Mouse (Mus musculus): ENCODE results near the gene Inpp4b. TPM values are rescaled to one million over a fixed set of nuclear protein-coding genes. Genes with fewer than 3 reads are reported as not detected.

Gene Inpp4b
- polyA plus RNA-seq, 1 experiment from 2014 or later = 2.1 TPM

DNA sequence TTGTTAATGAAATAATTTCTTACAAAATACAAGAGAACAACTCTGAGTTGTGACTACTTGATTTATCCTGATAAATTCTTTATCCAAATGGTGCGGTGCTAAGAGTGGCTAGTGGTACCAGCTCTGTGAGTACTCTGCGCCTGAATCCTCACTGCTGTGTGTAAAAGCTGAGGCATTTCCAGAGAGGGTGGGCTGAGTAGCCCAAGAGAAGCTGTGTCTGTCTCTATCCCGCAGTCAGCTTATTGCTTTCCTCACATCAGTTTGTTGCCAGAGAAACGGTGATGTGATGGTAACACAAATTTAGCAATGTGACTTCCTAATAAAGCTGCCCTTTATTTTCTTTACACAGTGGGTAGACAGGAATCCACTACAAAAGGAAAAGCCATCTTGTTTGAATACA, 29.5 kb downstream of the Inpp4b start:
- WGBS = 72% methylated on average over 4 of the region's 4 CpGs
- Histone ChIP-seq H3K27ac (no peak overlapping the region), H3K27me3 (no peaks in the 10 kb centered on the region), H3K9ac (no peak overlapping the region), H3K9me3 (replicated peaks) (no peaks in the 10 kb centered on the region), H3K36me3 (ENCODE audit: poor library complexity, severe bottlenecking) (no peaks in the 10 kb centered on the region), H3K4me2 (no peak overlapping the region), H3K4me3 (no peak overlapping the region), H3K4me1 (no peaks in the 10 kb centered on the region)
- no peak for ATAC-seq

DNA sequence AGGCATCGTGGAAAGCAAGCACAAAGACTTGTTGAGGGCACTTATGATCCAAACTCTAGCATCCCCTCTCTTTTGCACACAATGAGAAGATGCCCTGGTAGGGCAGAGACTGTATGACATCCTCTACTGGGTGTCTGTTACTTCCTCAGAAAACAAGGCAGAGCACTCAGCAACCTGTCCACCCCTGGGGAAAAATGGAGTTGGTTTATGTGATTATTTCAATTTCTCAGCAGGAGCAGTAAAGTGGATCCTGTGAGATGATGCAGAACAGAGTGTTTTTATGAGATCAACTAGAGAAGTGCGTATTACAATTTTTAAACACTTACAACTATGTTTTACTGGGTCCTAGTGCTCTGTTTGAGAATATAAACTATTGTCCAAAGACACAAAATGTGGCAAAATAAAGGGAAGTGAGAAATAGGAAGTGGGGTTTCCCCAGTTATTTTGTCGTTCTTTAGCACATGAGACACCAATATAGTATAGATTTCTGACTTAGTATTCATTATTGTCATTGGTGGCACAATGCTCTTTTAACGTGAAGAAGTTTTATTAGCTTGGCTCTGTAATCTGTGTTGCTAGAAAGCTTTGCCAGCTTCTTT, 32.6 kb downstream of the Inpp4b start:
- H3K9me3 ChIP-seq (replicated peaks) = no peaks in the 10 kb centered on the region
- H3K4me2 ChIP-seq = no peak overlapping the region
- no peak overlapping the region for H3K27ac ChIP-seq
- no peak for ATAC-seq
- no peaks in the 10 kb centered on the region for H3K27me3 ChIP-seq
- whole genome bisulfite sequencing = 78% methylated on average over 4 of the region's 4 CpGs
- H3K9ac ChIP-seq = no peak overlapping the region
- no peaks in the 10 kb centered on the region for H3K4me1 ChIP-seq
- no peaks in the 10 kb centered on the region for H3K36me3 ChIP-seq (ENCODE audit: poor library complexity, severe bottlenecking)
- no peak overlapping the region for H3K4me3 ChIP-seq

DNA sequence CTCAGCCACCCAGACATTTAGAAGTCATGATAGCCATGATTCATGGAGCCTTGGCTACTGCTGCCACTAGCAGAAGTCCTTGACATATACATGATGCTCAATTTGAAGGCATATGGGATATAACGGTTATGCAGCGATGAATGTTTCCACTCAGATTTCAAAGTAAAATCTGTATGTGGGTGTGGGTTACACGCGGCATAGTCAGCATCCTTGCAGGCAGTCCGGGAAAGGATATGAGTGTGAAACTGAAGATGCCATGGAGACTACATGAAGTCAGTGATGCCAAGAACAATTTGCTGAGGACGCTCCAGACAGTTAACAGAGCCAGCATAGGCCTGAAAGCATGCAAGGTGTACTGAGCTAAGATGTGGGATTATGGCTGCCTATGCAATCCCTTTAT, 46.6 kb downstream of the Inpp4b start:
- no peak overlapping the region for H3K27ac ChIP-seq
- H3K36me3 ChIP-seq (ENCODE audit: poor library complexity, severe bottlenecking) = no peaks in the 10 kb centered on the region
- no peaks in the 10 kb centered on the region for H3K9me3 ChIP-seq (replicated peaks)
- WGBS = 92% methylated on average over 6 of the region's 6 CpGs
- H3K4me2 ChIP-seq = no peak overlapping the region
- H3K27me3 ChIP-seq = no peaks in the 10 kb centered on the region
- no peak for ATAC-seq
- no peak overlapping the region for H3K4me3 ChIP-seq
- no peak overlapping the region for H3K9ac ChIP-seq
- no peaks in the 10 kb centered on the region for H3K4me1 ChIP-seq

DNA sequence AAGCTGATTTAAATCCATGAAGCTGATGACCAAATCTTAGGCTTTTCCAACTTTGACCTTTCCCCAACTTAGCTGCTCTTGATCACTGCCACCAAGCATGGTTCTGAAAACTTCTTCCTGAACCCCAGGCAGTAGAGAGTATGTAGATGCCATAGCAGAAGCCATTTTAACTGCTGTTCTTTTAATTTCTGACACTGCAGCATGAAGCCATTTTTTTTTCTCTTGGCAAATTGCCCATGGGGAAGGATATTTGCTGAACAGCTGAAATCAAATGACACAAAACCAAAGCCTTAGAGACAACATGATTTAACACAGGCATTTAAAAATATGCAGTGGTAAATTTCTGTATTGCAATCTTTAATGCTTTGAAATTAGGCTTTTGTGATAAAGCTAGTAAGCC, 56.7 kb downstream of the Inpp4b start:
- Histone ChIP-seq H3K27ac (no peak overlapping the region), H3K36me3 (ENCODE audit: poor library complexity, severe bottlenecking) (no peaks in the 10 kb centered on the region), H3K9ac (no peak overlapping the region), H3K4me2 (no peak overlapping the region), H3K27me3 (no peaks in the 10 kb centered on the region), H3K9me3 (replicated peaks) (no peaks in the 10 kb centered on the region), H3K4me3 (no peak overlapping the region), H3K4me1 (no peaks in the 10 kb centered on the region)
- no peak for ATAC-seq

DNA sequence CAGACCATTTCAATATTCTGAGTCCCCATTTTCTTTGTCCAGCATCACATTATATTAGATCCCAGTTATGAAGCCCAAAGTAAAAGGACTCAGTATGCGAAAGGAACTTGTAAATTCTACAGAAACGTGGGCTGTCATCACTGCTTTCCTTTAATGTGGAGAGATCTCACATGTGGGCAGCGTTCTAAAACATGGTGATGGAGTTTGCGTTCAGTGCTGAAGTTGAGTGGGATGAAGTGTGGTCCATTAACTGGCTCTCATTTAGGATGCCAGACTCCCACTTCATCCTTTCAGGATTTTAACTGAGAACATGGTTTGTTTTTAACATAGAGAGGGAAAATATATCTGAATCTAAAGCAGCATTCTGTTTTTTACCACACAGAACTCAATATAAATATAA, 57.1 kb downstream of the Inpp4b start:
- no peak for ATAC-seq
- H3K4me3 ChIP-seq = no peak overlapping the region
- no peaks in the 10 kb centered on the region for H3K27me3 ChIP-seq
- 92% methylated on average over 4 of the region's 4 CpGs for WGBS
- H3K4me1 ChIP-seq = no peaks in the 10 kb centered on the region
- H3K4me2 ChIP-seq = no peak overlapping the region
- H3K9ac ChIP-seq = no peak overlapping the region
- H3K9me3 ChIP-seq (replicated peaks) = no peaks in the 10 kb centered on the region
- no peaks in the 10 kb centered on the region for H3K36me3 ChIP-seq (ENCODE audit: poor library complexity, severe bottlenecking)
- H3K27ac ChIP-seq = no peak overlapping the region

DNA sequence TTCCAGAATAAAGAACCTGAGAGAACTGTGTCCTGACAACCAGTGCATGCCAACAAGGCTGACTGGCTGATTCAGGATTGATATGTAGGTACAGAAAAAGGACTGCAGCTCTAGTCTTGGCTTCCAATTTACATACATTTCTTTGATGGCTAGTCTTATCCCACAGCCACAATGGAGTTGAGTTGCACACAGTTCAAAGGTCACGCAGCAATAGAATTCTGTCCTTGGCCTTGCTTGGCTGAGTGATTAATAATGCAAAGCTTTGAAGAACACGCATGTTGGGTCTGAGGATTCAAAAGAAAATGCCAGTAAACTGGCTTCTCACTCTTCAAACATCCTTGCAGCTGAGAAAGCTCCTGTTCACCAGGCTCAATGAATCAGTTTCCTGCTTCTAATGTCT, 70.4 kb downstream of the Inpp4b start:
- no peak for ATAC-seq
- no peaks in the 10 kb centered on the region for H3K36me3 ChIP-seq (ENCODE audit: poor library complexity, severe bottlenecking)
- no peaks in the 10 kb centered on the region for H3K9me3 ChIP-seq (replicated peaks)
- H3K4me3 ChIP-seq = no peak overlapping the region
- no peak overlapping the region for H3K9ac ChIP-seq
- WGBS = 64% methylated on average over 2 of the region's 2 CpGs
- H3K27me3 ChIP-seq = no peaks in the 10 kb centered on the region
- H3K4me1 ChIP-seq = no peaks in the 10 kb centered on the region
- no peak overlapping the region for H3K27ac ChIP-seq
- H3K4me2 ChIP-seq = no peak overlapping the region

DNA sequence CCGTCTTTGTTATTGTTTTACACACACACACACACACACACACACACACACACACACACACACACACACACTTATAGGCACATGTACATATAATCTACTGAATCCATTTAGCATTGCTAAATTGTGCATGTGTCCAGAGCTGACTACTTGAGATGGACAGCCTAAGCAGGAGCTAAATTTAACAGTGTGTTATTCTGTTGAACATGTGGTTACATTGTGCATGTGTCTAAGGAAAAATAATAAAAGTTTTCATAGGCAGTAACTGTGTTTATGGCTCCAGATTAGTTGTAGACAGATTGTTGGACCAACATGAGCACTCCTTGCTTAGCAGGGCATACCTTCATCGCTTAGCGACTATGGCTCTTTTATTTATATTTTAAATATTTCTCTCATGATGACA, 101.6 kb downstream of the Inpp4b start:
- Histone ChIP-seq H3K27me3 (no peaks in the 10 kb centered on the region), H3K9me3 (replicated peaks) (no peaks in the 10 kb centered on the region), H3K9ac (no peak overlapping the region), H3K4me1 (no peaks in the 10 kb centered on the region), H3K4me3 (no peak overlapping the region), H3K27ac (no peak overlapping the region), H3K36me3 (ENCODE audit: poor library complexity, severe bottlenecking) (no peaks in the 10 kb centered on the region), H3K4me2 (no peak overlapping the region)
- no peak for ATAC-seq
- WGBS = 93% methylated on average over 3 of the region's 3 CpGs

DNA sequence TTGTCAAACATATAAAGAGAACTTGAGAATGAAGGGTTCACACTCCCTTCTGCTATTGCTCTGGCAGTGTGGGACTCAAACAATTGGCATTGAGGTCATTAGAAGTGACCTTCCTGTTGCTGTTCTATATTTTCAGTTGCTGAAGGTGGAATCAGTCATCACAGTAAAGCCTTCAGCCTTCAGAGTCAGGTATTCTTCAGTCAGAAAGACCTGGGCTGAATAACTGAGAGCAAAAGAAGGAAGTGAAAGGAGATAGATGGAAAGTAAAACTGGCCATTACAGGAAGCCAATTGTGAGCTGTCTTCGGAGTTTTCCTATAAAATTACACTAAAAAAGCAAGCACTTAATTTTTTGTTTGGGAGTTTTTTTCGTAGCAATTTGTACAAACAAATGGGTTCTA, 107.4 kb downstream of the Inpp4b start:
- Histone ChIP-seq H3K9me3 (replicated peaks) (no peaks in the 10 kb centered on the region), H3K27ac (no peak overlapping the region), H3K4me3 (no peak overlapping the region), H3K9ac (no peak overlapping the region), H3K27me3 (no peaks in the 10 kb centered on the region), H3K4me2 (no peak overlapping the region), H3K36me3 (ENCODE audit: poor library complexity, severe bottlenecking) (no peaks in the 10 kb centered on the region), H3K4me1 (0 out of 2 replicates have a peak, but pooled peaks cover 7% of the 10 kb centered on the region)
- WGBS = 83% methylated on average over 2 of the region's 2 CpGs
- no peak for ATAC-seq

DNA sequence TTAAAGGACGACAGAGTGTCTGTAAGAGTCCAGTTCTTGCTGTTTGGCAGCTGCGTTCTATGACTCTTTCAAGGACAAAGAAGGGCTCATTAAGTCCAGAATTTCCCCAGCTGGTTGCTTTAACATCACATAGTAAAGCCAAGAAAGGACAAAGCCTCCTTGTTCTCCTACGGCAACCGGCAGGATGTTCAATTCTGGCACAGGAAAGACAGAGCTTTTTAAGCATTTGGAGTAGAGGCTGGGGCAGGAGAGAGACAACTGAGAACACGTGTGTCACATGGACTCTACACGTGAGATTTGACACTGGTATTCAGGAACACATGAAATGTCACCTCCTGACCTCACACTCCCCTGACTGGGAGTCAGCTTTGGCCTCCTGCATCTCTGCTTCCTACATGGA, 109.7 kb downstream of the Inpp4b start:
- H3K36me3 ChIP-seq (ENCODE audit: poor library complexity, severe bottlenecking) = no peaks in the 10 kb centered on the region
- H3K4me1 ChIP-seq = 0 out of 2 replicates have a peak, but pooled peaks cover 7% of the 10 kb centered on the region
- H3K27me3 ChIP-seq = no peaks in the 10 kb centered on the region
- WGBS = 10% methylated on average over 6 of the region's 6 CpGs
- H3K27ac ChIP-seq = no peak overlapping the region
- no peaks in the 10 kb centered on the region for H3K9me3 ChIP-seq (replicated peaks)
- H3K9ac ChIP-seq = no peak overlapping the region
- no peak overlapping the region for H3K4me2 ChIP-seq
- H3K4me3 ChIP-seq = no peak overlapping the region
- ATAC-seq = peak; percentile 45; the same call in 1 of the 2 replicates

DNA sequence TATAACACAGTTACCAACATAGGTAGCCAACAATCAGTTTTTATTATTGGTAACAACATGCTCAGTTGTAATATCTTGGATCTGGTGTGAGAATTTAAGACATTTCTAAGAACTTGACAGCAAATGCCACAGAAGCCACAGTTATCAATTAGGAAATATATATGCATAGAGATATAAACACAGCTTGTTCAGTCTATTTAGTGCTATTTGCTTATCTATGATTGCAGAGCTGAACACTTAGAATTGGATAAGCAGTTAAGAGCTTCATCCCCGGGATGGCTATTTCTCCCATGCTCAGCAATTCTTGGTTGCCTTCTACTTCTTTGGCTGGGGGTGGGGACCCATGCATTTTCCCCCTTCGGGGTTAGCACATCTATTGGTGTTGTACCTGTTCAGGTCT, 112.5 kb downstream of the Inpp4b start:
- WGBS = 76% methylated on average over 2 of the region's 2 CpGs
- Histone ChIP-seq H3K9ac (no peak overlapping the region), H3K36me3 (ENCODE audit: poor library complexity, severe bottlenecking) (no peaks in the 10 kb centered on the region), H3K4me3 (no peak overlapping the region), H3K9me3 (replicated peaks) (no peaks in the 10 kb centered on the region), H3K4me1 (0 out of 2 replicates have a peak, but pooled peaks cover 7% of the 10 kb centered on the region), H3K27me3 (no peaks in the 10 kb centered on the region), H3K27ac (no peak overlapping the region), H3K4me2 (no peak overlapping the region)
- no peak for ATAC-seq

DNA sequence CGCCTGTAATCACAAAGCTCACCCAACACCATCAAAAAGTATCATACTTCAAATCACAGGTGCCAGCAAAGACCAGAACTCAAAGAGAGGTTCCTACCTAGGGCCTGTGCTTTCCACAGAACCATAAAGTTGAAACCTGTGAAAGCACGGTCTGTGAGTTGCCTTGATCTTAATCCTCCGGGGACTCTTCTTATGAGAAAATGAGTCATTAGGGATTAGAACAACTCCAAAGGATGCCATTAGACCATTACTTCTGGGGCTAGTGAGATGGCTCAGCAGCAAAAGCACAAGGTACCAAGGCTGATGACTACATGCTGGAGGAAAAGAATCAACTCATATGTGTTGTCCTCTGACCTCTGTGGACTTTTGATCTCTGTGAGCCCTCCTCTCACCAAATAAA, 121.4 kb downstream of the Inpp4b start:
- H3K27ac ChIP-seq = no peak overlapping the region
- H3K4me1 ChIP-seq = no peaks in the 10 kb centered on the region
- H3K36me3 ChIP-seq (ENCODE audit: poor library complexity, severe bottlenecking) = no peaks in the 10 kb centered on the region
- no peaks in the 10 kb centered on the region for H3K27me3 ChIP-seq
- ATAC-seq = no peak
- H3K4me3 ChIP-seq = no peak overlapping the region
- no peaks in the 10 kb centered on the region for H3K9me3 ChIP-seq (replicated peaks)
- no peak overlapping the region for H3K9ac ChIP-seq
- no peak overlapping the region for H3K4me2 ChIP-seq
- 83% methylated on average over 3 of the region's 3 CpGs for WGBS

DNA sequence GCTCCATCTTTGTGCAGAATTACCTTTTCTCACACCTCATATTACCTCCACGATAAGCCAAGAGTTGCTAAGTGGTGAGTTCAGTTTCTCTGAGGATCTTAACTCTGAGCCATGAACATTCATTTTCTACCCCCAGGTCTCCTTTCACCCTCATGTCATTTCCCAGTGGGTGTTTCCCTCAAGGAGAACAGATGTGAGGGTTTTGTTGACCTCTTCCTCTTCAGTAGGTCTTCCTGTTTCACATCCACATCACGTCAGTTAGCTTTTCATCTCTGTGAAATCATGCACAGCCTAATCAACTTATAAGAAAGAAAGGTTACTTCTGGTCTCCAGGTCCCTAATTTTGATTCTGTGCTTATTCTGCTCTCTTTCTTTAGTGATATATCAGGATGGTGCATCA, 124.4 kb downstream of the Inpp4b start:
- H3K4me1 ChIP-seq = no peaks in the 10 kb centered on the region
- WGBS = 72% methylated on average over 2 of the region's 2 CpGs
- ATAC-seq = no peak
- H3K27ac ChIP-seq = no peak overlapping the region
- H3K27me3 ChIP-seq = no peaks in the 10 kb centered on the region
- H3K9me3 ChIP-seq (replicated peaks) = no peaks in the 10 kb centered on the region
- no peak overlapping the region for H3K9ac ChIP-seq
- no peaks in the 10 kb centered on the region for H3K36me3 ChIP-seq (ENCODE audit: poor library complexity, severe bottlenecking)
- H3K4me2 ChIP-seq = no peak overlapping the region
- H3K4me3 ChIP-seq = no peak overlapping the region

DNA sequence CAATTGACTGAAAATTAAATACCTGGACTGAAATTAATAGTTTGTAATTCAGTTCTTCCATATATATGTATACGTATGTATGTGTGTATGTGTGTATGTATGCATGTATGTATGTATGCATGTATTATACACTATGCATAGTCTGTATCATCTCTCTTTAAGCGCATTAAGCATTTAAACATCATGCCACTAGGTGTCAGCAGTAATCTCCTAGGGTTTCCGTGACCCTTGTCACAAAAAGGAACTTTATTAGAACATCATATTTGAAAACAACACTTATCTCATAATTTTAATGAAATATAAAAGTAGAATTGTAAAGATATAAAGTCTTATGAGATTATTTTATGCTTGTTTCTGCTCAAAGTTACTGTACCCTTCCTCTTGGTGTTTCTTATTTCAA, 136.3 kb downstream of the Inpp4b start:
- Histone ChIP-seq H3K27me3 (no peaks in the 10 kb centered on the region), H3K4me3 (no peak overlapping the region), H3K36me3 (ENCODE audit: poor library complexity, severe bottlenecking) (no peaks in the 10 kb centered on the region), H3K4me1 (no peaks in the 10 kb centered on the region), H3K9me3 (replicated peaks) (no peaks in the 10 kb centered on the region), H3K27ac (no peak overlapping the region), H3K9ac (no peak overlapping the region), H3K4me2 (no peak overlapping the region)
- WGBS = 35% methylated on average over 3 of the region's 3 CpGs
- peak; percentile 65; the same call in 1 of the 2 replicates for ATAC-seq
